Mouse (Mus musculus) erythroblast, adult 5-6 weeks (primary cell): Measurements from ENCODE around the gene Nfya. TPM values are rescaled to one million over a fixed set of nuclear protein-coding genes. Genes with fewer than 3 reads are reported as not detected.
A peak's percentile ranks its signal among the peaks of the same experiment; 100 is the strongest.

ENCODE experiments used
- ATAC-seq: replicated peaks from 2 replicates; pipeline ENCODE4 v1.8.0; 2016; ENCODE audit warnings: moderate number of reproducible peaks, mild to moderate bottlenecking, moderate TSS enrichment, inconsistent platforms; ENCODE audit not compliant: poor library complexity, low FRiP score, severe bottlenecking
- total RNA-seq, 2 experiments: library from RNA; stranded (forward) in 1 of 2; stranded (reverse) in 1 of 2; fragments of 150-400 nt in 1 of 2; fragments of 200-764, 138-1000 nt in 1 of 2; gene quantifications; 2 replicates each; pipeline versions ENCODE4 v1.2.3 to v1.2.4; 2015 to 2017; ENCODE audit warnings: low replicate concordance in 2 of 2

The Nfya gene
- total RNA-seq (2015; ENCODE audit: low replicate concordance) (44.0 and 47.2 TPM in 2 replicates), total RNA-seq (2017; ENCODE audit: low replicate concordance) (30.6 and 42.7 TPM in 2 replicates)

DNA sequence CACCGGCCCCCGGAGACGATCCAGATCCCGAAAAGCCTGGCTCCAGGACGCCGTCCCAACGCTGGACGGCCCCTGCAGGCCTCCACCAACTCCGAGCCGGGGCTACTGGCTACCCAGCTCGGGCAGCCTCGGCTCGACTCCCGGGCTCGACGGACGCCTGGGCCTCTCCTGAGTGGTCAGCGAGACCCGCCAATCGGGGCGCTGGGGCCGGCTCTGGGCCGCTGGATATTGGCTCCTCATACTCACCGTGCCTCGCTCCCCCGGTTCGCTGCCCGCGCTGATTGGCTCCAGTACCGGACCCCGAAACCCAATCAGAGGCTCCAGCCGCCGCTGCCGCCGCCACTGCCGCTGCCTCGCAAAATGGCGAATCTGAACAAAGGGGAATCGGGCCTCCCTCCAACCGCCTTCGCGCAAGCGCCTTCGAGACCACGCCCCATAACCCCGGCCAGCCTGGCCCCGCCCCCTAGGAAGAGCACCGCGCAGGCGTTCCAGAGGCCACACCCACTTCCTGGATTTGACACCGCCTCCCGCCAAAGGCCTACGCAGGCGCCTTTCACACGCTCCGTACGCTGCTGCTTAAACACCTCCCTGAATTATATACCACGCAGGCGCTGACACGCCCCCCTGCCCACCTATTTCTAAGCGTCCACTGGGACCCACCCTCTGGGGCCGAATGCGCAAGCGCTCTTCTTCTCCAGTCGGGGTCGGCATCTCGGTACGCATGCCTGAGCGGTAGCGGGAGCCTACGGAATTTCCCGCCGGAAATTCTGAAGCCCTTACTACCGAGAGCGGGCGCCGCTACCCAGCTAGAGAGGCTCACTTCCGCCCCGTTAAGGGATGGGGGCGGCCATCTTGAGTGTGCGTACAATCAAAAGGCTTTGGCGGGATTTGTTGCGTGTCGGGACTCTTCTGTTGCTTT, at the start of gene Nfya, which contains the start of gene Oard1:
Nfya (minus strand) TSS at position 527 of the 919 bp plus-strand sequence.
Oard1 (plus strand) TSS at position 635 of the 919 bp plus-strand sequence.
- ATAC-seq = peak; percentile 82

GRCm38 (mm10) chr17:48457971-48458653, 48.4 kb upstream of the Nfya start:
- no peak for ATAC-seq

DNA sequence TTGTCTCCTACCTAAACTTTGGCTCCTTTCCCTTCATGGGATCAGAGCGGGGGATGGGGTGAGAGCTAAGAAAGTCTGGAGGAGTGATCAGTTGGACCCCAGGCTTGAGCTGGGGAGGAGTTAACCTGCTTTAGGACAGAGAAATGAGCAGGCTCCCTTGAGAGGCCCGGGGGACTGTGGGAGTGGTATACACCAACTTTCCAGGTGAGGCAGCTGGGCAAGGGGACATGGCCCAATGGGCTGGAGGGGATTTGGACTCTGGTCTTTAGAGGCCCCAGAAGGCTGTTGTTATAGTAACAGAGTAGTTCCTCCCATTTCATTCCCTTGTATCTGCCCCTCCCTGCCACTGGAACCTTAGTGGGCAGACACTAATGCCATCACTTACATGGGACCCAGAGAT, 46.2 kb upstream of the Nfya start:
- ATAC-seq = no peak

DNA sequence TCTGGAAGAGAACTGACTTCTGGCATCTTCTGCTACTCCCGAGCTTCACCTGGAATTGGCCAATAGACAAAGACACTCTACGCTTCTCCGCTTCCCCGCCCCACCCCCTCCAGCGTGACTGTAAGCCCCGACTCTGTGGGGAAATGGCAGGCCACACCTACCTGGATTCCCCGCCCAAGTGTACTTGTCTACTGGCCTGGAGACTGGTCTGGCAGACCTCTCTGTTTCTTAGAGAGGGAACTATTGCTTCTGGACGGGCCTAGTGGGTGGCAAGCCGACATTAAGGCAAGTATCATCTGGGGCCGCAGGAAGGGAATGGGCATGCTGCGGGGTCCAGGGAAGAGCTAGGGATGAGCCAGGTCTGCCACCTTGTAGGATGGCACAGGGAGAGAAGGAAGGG, 45.0 kb upstream of the Nfya start, which contains the start of gene Unc5cl:
Unc5cl (plus strand) TSS at position 214 of the 400 bp plus-strand sequence.
- ATAC-seq = no peak

DNA sequence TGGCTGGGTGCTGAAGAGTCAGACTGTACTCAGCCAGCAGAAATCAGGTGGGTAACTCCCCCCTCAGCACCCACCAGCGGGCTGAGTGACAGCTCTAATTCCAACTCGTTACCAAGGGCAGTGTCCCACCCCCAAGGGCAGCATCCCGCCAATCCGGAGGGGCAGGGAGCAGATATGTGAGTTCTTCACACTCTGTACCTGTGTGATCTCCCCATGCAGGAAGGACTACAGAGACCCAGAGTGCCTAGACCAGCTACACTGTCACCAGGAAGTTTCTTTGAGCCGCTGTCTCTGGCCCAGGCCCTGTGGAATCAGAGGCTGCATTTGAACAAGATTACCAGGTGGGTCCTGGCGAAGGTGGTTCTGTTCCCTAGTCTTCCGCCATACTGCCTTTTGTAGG, 44.5 kb upstream of the Nfya start:
- no peak for ATAC-seq

DNA sequence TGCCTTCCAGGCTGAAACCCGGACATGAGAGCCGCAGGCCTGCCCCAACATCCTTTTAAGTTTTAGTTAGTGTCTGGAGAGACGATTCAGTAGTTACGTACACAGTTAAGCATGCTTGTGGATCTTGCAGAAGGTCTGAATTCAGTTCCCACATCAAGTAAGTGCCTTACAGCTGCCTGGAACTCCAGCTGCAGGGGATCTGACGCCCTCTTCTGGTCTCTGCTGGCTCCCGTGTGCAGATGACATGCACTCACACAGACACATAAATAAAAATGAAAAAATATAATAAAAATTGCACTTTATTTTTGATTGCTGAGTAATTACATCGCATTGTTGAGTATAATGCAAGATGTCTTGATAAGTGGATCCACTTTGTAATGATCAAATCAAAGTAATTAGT, 43.8 kb upstream of the Nfya start:
- no peak for ATAC-seq

DNA sequence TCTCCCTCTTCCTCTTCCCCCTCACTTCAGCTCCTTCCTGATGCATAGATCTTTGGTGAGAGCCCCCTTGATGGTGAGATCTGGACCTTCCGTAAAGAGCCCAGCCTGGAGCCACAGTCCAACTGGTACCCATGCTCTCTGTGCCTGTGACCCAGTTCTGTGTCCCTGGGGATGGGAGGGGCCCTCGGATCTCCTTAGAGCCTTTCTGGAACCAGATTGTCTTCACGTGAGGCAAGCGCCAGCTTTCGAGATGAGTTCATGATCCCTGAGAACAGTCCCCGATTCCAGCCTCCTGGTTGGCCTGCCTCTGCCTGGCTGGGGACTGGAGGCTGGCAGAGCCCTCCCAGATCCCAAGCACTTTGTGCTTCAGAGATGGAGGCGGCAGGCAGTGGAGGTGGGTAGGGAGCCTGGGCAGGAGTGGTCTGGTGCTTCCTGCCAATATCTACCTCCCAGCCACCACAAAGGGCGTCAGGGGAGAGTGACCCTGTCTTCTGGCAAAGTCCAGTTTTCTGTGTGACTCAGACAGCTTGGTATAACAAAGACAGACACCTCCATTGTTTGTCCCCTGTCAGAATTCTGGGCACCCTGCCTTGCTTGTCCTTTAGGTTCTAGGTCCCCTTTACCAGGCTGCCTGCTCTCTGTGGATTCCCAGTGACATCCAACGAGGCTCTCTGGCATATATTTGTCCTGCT, 42.2 kb upstream of the Nfya start:
- ATAC-seq = 0 out of 2 replicates have a peak, but pooled peaks have one; percentile 19

DNA sequence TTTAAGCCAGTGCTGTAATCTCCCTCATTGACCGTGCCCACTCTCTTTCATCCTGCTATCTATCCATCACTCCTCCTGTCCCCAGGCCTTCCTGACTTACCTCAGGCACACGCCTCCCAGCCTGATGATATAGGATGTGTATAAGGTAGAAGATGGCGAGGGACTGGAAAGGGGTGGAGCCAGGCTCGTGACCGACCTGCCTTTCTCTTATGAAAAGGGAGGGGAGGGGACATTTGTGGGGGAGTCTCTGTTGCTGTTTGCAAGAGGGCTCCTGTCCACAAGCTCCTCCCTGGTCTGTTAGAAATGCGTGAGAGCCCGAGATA, 41.6 kb upstream of the Nfya start, which contains the start of gene Tspo2:
Tspo2 (minus strand) TSS at position 170 of the 323 bp plus-strand sequence.
- peak; percentile 63 for ATAC-seq

DNA sequence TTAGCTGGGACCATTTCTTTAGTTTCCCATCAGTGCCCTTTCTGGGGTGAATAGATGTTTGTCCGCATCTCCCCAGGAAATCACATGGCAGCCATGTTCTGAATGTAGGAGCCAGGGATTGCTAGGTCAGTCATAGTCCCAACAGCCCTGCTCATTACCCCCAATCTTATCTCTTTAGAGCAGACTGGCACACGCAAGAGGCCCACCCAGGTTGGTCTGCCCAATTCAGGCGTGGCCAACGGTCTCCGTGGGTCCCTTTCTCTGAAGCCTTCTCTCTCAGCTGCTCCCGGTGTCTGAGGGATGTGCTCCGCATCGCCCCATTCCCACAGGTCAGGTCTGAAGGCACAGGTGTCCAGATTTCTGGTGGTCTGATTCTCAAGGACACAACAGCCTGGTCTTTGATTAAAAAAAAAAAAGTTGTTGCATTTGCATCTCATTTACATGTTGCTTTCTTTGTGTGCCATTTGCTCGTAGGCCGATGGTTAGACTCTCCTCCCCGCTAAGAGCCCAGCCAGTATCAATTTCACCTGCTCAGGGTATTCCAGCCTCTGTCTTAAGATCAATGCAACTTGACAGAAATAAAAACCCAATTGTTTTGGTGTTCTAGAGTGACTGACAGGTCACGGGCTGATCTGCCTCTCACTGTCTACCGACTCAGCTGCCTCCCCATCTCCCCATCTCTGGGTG, 41.1 kb upstream of the Nfya start:
- ATAC-seq = peak; percentile 69

DNA sequence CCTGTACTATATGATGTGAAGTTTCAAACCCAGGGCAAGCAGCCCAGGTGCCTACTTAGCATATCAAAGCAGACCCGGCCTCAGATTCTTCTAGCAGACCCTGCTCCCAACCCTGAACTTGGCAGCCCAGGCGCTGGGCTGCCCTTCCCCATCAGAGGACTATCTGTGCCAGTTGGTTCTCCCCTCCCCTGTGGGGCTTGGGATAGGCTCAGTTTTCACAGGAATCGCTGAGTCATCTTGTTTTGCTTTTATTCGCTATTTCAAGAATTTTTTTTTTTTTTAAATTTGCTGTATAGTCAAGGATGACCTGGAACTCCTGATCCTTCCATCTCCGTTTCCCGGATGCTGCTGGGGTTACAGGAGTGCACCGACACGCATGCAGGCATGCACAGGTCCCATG, 38.0 kb upstream of the Nfya start:
- ATAC-seq = peak; percentile 44

DNA sequence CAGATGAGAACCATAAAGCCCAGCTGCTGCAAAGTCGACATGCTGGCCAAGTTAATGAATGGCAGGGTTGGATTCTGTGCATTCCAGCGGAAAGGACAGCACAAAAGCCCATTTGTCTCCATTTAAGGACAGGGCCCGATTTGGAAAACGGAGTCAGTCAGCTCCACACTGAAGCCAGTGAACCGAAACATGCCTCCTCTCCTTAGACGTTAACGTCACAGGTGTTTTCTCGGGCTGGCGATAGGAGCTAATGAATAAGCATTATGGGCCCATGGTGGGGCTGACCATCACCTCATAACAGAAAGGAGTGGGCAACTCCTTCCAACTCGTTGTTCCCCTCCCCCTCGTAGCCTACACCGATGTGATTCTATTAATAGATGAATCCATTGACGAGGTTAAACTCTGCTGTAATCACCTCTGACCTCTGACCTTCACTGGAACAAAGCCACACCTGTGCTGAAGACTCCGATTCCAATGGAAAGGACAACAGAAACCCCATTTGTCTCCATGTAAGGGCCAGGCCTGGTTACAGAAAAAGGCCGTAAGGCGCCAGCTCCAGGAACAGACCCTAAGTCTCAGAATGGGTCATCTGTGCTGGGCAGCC, 33.9 kb upstream of the Nfya start:
- no peak for ATAC-seq

GRCm38 (mm10) chr17:48442745-48443457, 33.2 kb upstream of the Nfya start:
- ATAC-seq = no peak

DNA sequence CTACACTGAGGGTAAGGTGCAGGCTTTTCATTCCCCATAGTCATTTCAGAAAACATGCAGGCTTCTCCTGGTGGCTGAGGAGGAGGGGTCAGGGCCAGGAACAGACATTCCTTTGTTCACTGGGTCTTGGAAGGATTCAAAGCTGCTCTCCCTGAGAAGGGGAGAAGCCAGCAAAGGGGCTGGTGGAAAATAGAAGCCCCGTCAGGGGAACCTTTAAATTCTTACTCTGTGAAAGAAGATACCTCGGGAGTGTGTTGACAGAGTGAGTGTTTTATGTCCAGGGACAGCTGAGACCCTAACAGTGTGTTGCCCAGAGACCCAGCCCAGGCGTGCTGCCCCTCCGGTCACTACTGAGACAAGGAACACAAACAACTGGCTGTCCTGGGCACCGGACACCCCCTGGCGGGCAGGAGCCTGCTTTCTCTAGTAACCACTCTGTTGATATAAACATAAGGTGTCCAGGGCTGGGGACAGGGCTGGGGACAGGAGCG, 27.8 kb upstream of the Nfya start:
- ATAC-seq = no peak

- ATAC-seq = no peak
These were observed 26.8 kb upstream of the Nfya start for GRCm38 (mm10) chr17:48436487-48436886.

DNA sequence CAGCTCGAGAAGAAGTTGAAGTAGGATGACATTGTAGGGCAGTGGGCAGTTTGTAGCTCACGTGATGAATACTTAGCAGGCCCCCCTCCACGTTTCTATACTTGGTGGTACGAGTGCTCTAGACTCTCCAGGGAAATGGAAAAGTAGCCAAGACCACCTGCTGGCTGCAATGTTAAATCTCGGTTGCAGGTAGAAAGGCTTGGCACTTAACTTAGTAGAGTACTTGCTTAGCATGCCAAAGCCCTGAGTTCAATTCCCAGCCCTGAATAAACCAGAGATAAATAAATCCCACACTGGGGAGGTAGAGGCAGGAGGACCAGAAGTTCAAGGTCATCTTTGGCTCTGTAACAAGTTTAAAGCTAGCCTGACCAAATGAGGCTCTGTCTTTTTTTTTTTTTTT, 24.8 kb upstream of the Nfya start:
- no peak for ATAC-seq

- 0 out of 2 replicates have a peak, but pooled peaks have one; percentile 53 for ATAC-seq
These were observed 24.1 kb upstream of the Nfya start for GRCm38 (mm10) chr17:48433689-48434330.

- ATAC-seq = no peak
These were observed 23.4 kb upstream of the Nfya start for GRCm38 (mm10) chr17:48433006-48433655.
